Mouse (Mus musculus) layer of hippocampus, adult 2 months (tissue): ENCODE measurements around the gene Nanos2. TPM values are rescaled to one million over a fixed set of nuclear protein-coding genes. Genes with fewer than 3 reads are reported as not detected.
A peak's percentile ranks its signal among the peaks of the same experiment; 100 is the strongest.

ENCODE experiments used
- DNase-seq, 2 experiments: peaks; one replicate each; pipeline ENCODE4 v3.0.0; 2022; ENCODE audit warnings: low spot score in 2 of 2
- H3K27ac ChIP-seq: fragments of 200-600 bp; 2 replicates; pipeline ENCODE4 v1.8.1; 2022
- H3K4me3 ChIP-seq: fragments of 200-600 bp; 2 replicates; pipeline ENCODE4 v1.8.1; 2022; ENCODE audit warnings: mild to moderate bottlenecking
- CTCF ChIP-seq: fragments of 200-600 bp; conservative IDR thresholded peaks from 2 replicates; pipeline ENCODE4 v1.8.1; 2022; ENCODE audit warnings: antibody characterized with exemption, mild to moderate bottlenecking, moderate library complexity
- long read RNA-seq, 2 experiments: library from polyadenylated mRNA; stranded (forward); transcript quantifications; one replicate each; pipeline ENCODE4 v2.0.0; 2021; ENCODE audit warnings: borderline mapping rate in 2 of 2
- total RNA-seq, 2 experiments: library from RNA; stranded (reverse); gene quantifications; 2 replicates each; pipeline ENCODE4 v1.2.3; 2021

Gene Nanos2
- under 1 TPM; 0.54 to 0.66 TPM for total RNA-seq
- long read RNA-seq, experiment 1: 0 reads
- long read RNA-seq, experiment 2: 0 reads

DNA sequence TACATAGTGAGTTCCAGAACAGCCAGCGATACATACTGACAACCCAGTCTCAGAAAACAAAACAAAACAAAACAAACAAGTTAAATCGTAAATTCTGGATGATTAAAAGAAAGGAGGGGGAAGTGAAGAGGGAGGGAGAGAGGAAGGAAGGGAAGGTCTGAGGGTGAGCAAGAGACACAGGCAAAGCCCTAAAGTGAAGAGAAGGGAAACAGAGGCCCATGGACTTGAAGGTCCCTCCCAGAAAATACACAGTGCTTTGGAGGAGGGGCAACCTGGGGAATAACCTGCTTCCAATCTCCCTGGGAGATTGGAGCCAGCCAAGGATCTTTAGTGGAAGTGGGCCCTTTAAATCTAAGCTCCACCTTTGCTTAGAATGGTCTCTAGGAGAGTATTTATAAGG is at the start of gene Nanos2:
Gene Nanos2, plus strand, starts transcription at position 301 of the 400 bp plus-strand sequence.
- no peak for TF ChIP-seq CTCF
- no peak within 1 kb of the TSS for H3K4me3 ChIP-seq

DNA sequence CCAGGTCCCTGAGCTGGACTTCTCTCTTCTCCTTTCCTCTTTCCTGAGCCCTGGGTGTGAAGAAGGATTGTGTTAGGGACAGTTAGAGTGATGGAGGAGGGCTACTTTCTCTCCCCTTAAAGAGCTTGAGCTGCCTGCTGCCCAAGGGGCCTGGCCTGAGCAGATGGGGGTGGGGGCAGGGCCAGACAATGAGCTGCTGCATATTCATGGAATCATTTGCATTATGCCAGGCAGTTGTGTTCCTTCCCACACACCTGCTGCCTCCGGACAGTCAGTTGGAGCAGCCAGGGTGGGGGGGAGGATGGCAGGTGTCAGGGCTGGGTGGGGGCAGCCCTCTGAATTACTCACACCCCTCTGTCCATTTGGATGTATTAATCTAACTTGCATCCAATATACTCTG is 44.8 kb upstream of the Nanos2 start:
- TF ChIP-seq CTCF: no peak
- H3K4me3 ChIP-seq: no peak overlapping the region; the same call in 1 of the 2 replicates
- DNase-seq: peak in 1 of 2 experiments; percentile 47
- peak overlapping the region; percentile 58 for H3K27ac ChIP-seq

More for the DNA sequence above, at the start of gene Nanos2:
- no peak for DNase-seq
- H3K27ac ChIP-seq: no peak within 1 kb of the TSS

GRCm38 (mm10) chr7:18942815-18943214 is 44.4 kb upstream of the Nanos2 start:
- DNase-seq: no peak
- Histone ChIP-seq H3K4me3 (no peak overlapping the region), H3K27ac (peak overlapping the region; percentile 58)
- no peak for TF ChIP-seq CTCF

GRCm38 (mm10) chr7:18948151-18948550 is 39.0 kb upstream of the Nanos2 start:
- H3K27ac ChIP-seq: peak overlapping the region; percentile 80
- no peak for DNase-seq
- H3K4me3 ChIP-seq: no peak overlapping the region
- TF ChIP-seq CTCF: no peak

- DNase-seq: peak in 1 of 2 experiments; percentile 60
- H3K4me3 ChIP-seq: peak overlapping the region; percentile 6; the same call in 1 of the 2 replicates
- TF ChIP-seq CTCF: no peak
- H3K27ac ChIP-seq: peak overlapping the region; percentile 70
Measured at GRCm38 (mm10) chr7:18949781-18950522, 37.2 kb upstream of the Nanos2 start.

GRCm38 (mm10) chr7:18950523-18951315 is 36.5 kb upstream of the Nanos2 start:
- TF ChIP-seq CTCF: no peak
- H3K4me3 ChIP-seq: peak overlapping the region; percentile 6; the same call in 1 of the 2 replicates
- H3K27ac ChIP-seq: peak overlapping the region; percentile 70
- DNase-seq: peak in 1 of 2 experiments; percentile 49

GRCm38 (mm10) chr7:18951397-18951796 is 35.8 kb upstream of the Nanos2 start:
- Histone ChIP-seq H3K4me3 (no peak overlapping the region), H3K27ac (peak overlapping the region; percentile 70; the same call in 1 of the 2 replicates)
- no peak for DNase-seq
- no peak for TF ChIP-seq CTCF

DNA sequence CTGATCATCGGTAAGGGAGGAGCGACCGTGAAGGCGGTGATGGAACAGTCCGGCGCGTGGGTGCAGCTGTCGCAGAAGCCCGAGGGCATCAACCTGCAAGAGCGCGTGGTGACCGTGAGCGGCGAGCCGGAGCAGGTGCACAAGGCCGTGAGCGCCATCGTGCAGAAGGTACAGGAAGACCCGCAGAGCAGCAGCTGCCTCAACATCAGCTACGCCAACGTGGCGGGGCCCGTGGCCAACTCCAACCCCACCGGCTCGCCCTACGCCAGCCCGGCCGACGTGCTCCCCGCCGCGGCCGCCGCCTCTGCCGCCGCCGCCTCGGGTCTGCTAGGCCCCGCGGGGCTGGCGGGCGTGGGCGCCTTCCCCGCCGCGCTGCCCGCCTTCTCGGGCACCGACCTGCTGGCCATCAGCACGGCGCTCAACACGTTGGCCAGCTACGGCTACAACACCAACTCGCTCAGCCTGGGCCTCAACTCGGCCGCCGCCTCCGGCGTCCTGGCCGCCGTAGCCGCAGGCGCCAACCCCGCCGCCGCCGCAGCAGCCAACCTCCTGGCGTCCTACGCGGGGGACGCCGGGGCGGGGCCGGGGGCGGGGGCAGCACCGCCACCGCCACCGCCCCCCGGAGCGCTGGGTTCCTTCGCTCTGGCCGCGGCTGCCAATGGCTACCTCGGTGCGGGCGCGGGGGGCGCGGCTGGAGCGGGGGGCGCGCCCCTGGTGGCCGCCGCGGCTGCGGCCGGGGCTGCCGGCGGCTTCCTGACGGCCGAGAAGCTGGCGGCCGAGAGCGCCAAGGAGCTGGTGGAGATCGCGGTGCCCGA is 29.4 kb upstream of the Nanos2 start:
- Histone ChIP-seq H3K4me3 (peak overlapping the region; percentile 50), H3K27ac (peak overlapping the region; percentile 77)
- peak in 1 of 2 experiments; percentile 30 for DNase-seq
- no peak for TF ChIP-seq CTCF

- no peak for TF ChIP-seq CTCF
- no peak for DNase-seq
- peak overlapping the region; percentile 49 for H3K4me3 ChIP-seq
- peak overlapping the region; percentile 48; the same call in 1 of the 2 replicates for H3K27ac ChIP-seq
Measured at GRCm38 (mm10) chr7:18958384-18958766, 28.8 kb upstream of the Nanos2 start.

- Histone ChIP-seq H3K27ac (no peak overlapping the region), H3K4me3 (no peak overlapping the region)
- no peak for DNase-seq
- TF ChIP-seq CTCF: no peak
Measured at GRCm38 (mm10) chr7:18959446-18959845, 27.8 kb upstream of the Nanos2 start.

DNA sequence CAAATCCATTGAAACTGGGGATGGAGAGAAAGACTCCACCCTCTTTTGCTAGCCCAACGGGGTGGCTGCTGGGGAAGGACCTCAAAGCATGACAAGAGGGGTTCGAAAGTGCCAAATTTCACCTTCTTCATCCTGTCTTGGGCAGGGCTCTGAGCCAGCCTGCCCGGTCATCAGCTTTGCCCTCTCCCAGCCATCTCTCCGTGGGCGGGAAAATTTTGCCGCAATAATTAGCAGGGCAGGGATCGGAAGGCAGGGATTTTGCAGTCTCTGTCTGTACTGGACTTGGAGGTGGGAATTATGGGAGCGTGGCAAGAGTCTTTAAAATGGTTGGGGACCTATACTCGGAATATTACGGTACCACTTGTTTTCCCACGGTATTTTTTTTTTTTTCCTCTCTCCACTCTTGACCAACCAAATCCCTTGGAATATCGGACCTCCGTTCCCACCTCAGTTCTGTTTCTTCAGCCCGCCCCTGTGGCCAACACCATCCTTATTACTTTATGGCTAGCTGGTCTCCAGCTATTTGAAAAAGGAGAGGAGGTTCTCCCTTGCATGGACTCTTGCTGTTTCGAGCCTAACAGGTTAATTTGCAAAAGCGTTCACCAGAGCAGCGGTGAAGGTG is 24.9 kb upstream of the Nanos2 start:
- no peak for TF ChIP-seq CTCF
- no peak overlapping the region for H3K27ac ChIP-seq
- H3K4me3 ChIP-seq: no peak overlapping the region; the same call in 1 of the 2 replicates
- no peak for DNase-seq

- Histone ChIP-seq H3K4me3 (no peak overlapping the region; the same call in 1 of the 2 replicates), H3K27ac (no peak overlapping the region)
- TF ChIP-seq CTCF: no peak
- no peak for DNase-seq
Measured at GRCm38 (mm10) chr7:18962795-18963194, 24.4 kb upstream of the Nanos2 start.
